Mouse (Mus musculus) C2C12 (cell line): Measurements from ENCODE around the gene Slc23a3.

Experiments used
- CTCF ChIP-seq: IDR thresholded peaks from one replicate; pipeline ENCODE4 v1.5.1; 2011; ENCODE audit not compliant: control insufficient read depth, insufficient read depth, insufficient read length
- MAX ChIP-seq: IDR thresholded peaks from one replicate; pipeline ENCODE4 v1.6.1; 2011; ENCODE audit warnings: mild to moderate bottlenecking, control low read depth
- MYOD1 ChIP-seq: IDR thresholded peaks from one replicate; pipeline ENCODE4 v1.6.1; 2011; ENCODE audit warnings: low read depth; ENCODE audit not compliant: control insufficient read depth, insufficient read length

DNA sequence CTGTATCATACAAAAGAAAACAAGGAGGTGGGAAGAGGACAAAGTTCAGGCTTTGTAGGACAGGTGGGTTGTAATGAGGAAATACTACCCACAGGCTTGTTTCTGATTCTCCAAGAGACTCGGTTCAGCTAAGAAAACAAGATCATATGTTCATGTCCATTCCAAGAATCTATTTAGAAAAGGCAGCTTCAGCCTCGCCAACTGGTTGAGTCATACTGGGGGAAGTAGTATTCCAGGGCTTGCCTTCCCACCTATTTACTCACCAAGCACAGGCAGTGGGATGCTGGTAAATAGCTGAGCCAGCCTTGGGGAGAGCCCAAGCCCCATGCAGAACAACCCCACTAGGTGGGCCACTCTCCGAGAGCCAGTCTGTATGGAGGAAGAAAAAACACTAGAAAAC is 5.0 kb downstream of the Slc23a3 start:
- TF ChIP-seq CTCF (no peak), MAX (no peak), MYOD1 (no peak)
